Mouse (Mus musculus): ENCODE measurements around the gene Sdhc. TPM values are rescaled to one million over a fixed set of nuclear protein-coding genes. Genes with fewer than 3 reads are reported as not detected.
A peak's percentile ranks its signal among the peaks of the same experiment; 100 is the strongest.
"Not testable (repeated sequence)": the region's sequence is repeated elsewhere in the genome, so short reads cannot be mapped to it uniquely, and the experiment has no call there.

Sdhc gene
- polyA plus RNA-seq, 1 experiment from 2014 or later: 258 TPM

GRCm38 (mm10) chr1:171162526-171162925 lies 12.1 kb upstream of the Sdhc start:
- ATAC-seq (ENCODE audit: insufficient read depth, low FRiP score, low read depth): no peak
- Histone ChIP-seq H3K4me3 (replicated peaks) (no peak overlapping the region), H3K4me2 (no peak overlapping the region), H3K4me1 (peaks cover 9% of the 10 kb centered on the region; the same call in 1 of the 2 replicates), H3K27ac (no peak overlapping the region), H3K9me3 (no peaks in the 10 kb centered on the region), H3K27me3 (replicated peaks) (0 out of 2 replicates have a peak, but pooled peaks cover 7% of the 10 kb centered on the region), H3K36me3 (no peaks in the 10 kb centered on the region), H3K9ac (no peak overlapping the region)
- 82% methylated on average over 3 of the region's 3 CpGs for WGBS

DNA sequence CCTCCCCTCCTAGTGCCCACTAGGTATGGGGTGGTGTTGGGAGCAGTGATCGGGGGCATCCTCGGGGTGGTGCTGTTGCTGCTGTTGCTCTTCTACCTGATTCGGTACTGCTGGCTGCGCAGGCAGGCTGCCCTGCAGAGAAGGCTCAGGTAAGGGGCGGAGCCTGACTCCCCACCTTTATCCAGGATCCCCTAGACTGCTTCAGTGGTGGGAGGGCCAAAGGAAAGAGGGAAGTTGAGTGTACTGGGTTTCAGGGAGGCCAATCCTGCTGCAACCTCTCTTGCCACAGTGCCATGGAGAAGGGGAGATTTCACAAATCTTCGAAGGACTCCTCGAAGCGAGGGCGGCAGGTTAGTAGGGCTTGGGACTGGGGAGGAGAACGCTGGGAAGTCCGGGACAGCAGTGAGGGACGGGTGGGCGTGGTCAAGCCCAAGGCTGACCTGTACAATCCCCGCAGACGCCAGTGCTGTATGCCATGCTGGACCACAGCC lies 9.1 kb upstream of the Sdhc start:
- Histone ChIP-seq H3K4me1 (peaks cover 9% of the 10 kb centered on the region; the same call in 1 of the 2 replicates), H3K4me2 (peak overlapping the region; percentile 50), H3K27ac (no peak overlapping the region), H3K4me3 (replicated peaks) (peak overlapping the region; percentile 26), H3K27me3 (replicated peaks) (0 out of 2 replicates have a peak, but pooled peaks cover 7% of the 10 kb centered on the region), H3K9ac (no peak overlapping the region), H3K9me3 (no peaks in the 10 kb centered on the region), H3K36me3 (no peaks in the 10 kb centered on the region)
- peak; percentile 85 for ATAC-seq (ENCODE audit: insufficient read depth, low FRiP score, low read depth)
- 5% methylated on average over 15 of the region's 15 CpGs for WGBS

- no peak overlapping the region for H3K4me3 ChIP-seq (replicated peaks)
- no peaks in the 10 kb centered on the region for H3K9me3 ChIP-seq
- H3K36me3 ChIP-seq: no peaks in the 10 kb centered on the region
- H3K4me1 ChIP-seq: peaks cover 9% of the 10 kb centered on the region; the same call in 1 of the 2 replicates
- no peak overlapping the region for H3K4me2 ChIP-seq
- H3K27ac ChIP-seq: no peak overlapping the region
- H3K27me3 ChIP-seq (replicated peaks): 0 out of 2 replicates have a peak, but pooled peaks cover 7% of the 10 kb centered on the region
- ATAC-seq (ENCODE audit: insufficient read depth, low FRiP score, low read depth): no peak
- no peak overlapping the region for H3K9ac ChIP-seq
Measured at GRCm38 (mm10) chr1:171157965-171158364, 7.6 kb upstream of the Sdhc start.

DNA sequence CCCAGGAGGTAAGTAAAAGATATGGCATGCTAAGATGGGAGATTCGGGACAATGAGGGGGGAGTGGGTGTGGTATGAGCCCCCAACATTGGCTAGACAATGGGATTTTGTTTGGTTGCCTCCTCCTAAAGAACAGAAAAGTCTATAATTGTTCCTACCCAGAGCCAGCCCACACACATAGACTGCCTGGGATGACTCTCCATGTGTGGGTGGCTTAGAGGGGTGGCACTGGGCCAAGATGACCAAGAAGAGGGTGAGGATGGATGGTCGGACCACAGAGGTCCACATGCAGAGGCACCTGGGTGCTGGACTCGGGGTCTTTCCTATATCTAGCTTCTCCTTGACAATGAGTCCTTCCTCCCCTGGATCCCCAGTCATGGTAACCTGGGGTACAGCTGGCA lies 6.2 kb upstream of the Sdhc start:
- no peak overlapping the region for H3K9ac ChIP-seq
- H3K4me3 ChIP-seq (replicated peaks): no peak overlapping the region
- 71% methylated on average over 3 of the region's 3 CpGs for WGBS
- no peak overlapping the region for H3K27ac ChIP-seq
- 0 out of 2 replicates have a peak, but pooled peaks cover 7% of the 10 kb centered on the region for H3K27me3 ChIP-seq (replicated peaks)
- no peaks in the 10 kb centered on the region for H3K9me3 ChIP-seq
- ATAC-seq (ENCODE audit: insufficient read depth, low FRiP score, low read depth): no peak
- H3K36me3 ChIP-seq: no peaks in the 10 kb centered on the region
- no peak overlapping the region for H3K4me2 ChIP-seq
- H3K4me1 ChIP-seq: peaks cover 9% of the 10 kb centered on the region; the same call in 1 of the 2 replicates

DNA sequence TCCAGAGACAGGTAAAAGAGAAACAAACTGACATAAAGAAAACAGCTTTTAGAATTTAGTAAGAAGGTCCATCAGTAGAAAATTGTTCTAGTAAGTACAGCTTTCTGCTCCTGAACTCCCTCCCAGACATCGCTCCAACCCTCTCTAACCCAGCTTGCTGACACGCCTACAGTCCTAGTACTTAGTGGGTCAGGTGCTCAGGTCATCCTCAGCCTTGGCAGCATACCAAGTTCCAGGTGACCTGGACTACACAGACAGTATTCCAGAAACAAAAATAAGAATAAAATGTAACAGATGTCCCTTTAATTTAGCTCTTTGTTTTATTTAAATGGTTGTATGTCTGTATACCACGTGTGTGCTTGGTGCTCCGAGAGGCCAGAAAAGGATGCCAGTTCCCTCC lies 1.6 kb upstream of the Sdhc start:
- peaks cover 14% of the 10 kb centered on the region; the same call in 1 of the 2 replicates for H3K4me1 ChIP-seq
- no peak overlapping the region for H3K4me2 ChIP-seq
- no peaks in the 10 kb centered on the region for H3K36me3 ChIP-seq
- H3K9ac ChIP-seq: no peak overlapping the region
- H3K27ac ChIP-seq: no peak overlapping the region
- H3K27me3 ChIP-seq (replicated peaks): no peaks in the 10 kb centered on the region
- WGBS: 79% methylated on average over 4 of the region's 4 CpGs
- H3K4me3 ChIP-seq (replicated peaks): no peak overlapping the region
- no peak for ATAC-seq (ENCODE audit: insufficient read depth, low FRiP score, low read depth)
- no peaks in the 10 kb centered on the region for H3K9me3 ChIP-seq

- peak overlapping the region; percentile 99 for H3K4me3 ChIP-seq (replicated peaks)
- H3K4me2 ChIP-seq: peak overlapping the region; percentile 84
- no peak for ATAC-seq (ENCODE audit: insufficient read depth, low FRiP score, low read depth)
- 4% methylated on average over 18 of the region's 18 CpGs for WGBS
- no peaks in the 10 kb centered on the region for H3K27me3 ChIP-seq (replicated peaks)
- peak overlapping the region; percentile 26; the same call in 1 of the 2 replicates for H3K27ac ChIP-seq
- no peaks in the 10 kb centered on the region for H3K9me3 ChIP-seq
- no peaks in the 10 kb centered on the region for H3K36me3 ChIP-seq
- peak overlapping the region; percentile 18; the same call in 1 of the 2 replicates for H3K9ac ChIP-seq
- peaks cover 14% of the 10 kb centered on the region; the same call in 1 of the 2 replicates for H3K4me1 ChIP-seq
Measured at GRCm38 (mm10) chr1:171150838-171151391, 512 bp upstream of the Sdhc start.

DNA sequence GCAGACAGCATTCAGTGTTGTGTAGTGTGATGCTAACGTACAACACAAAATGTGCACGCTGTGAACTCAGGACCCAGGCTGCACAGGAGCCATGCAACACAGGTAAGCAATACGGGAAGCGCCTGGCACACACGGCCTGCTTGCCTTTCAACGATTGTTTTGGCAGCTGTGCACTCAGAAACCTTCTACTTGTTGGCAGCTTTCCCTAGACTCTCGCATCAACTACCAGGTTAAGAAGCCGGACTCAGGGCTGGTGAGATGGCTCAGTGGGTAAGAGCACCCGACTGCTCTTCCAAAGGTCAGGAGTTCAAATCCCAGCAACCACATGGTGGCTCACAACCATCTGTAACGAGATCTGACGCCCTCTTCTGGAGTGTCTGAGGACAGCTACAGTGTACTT lies 7.4 kb downstream of the Sdhc start:
- not testable (repeated sequence) for H3K27me3 ChIP-seq (replicated peaks); H3K27ac ChIP-seq; ATAC-seq (ENCODE audit: insufficient read depth, low FRiP score, low read depth); H3K4me1 ChIP-seq; H3K4me3 ChIP-seq (replicated peaks); H3K9ac ChIP-seq; H3K9me3 ChIP-seq; H3K4me2 ChIP-seq
- 76% methylated on average over 11 of the region's 11 CpGs for WGBS
- peaks cover 23% of the 10 kb centered on the region for H3K36me3 ChIP-seq

DNA sequence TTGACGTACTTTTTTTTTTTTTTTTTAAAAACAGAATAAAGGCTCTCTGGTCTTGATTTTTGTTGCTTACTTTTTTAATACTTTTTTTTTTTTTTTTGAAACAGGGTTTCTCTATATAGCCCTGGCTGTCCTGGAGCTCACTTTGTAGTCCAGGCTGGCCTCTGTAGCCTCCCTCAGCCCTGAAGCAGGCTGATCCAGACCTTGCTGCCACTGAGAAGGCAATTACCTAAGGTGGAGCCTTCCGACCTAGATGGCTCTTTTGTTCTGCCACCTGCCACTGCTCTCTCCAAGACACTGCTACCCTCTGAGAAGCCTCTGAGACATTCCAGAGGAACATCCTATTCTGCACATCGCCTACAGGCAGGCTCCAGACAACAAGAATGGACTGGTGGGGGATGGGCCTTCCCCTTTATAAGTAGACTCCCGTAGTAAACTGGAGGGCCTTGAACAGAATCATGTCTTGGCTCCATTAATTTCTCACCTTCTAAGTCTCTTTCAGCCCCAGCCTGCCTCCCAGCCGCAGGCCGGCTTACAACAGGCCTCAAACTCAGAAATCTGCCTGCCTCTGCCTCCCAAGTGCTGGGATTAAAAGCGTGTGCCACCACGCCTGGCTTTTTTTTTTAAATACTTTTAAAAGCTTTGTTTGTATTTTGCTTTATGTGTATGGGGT lies 12.8 kb downstream of the Sdhc start:
- H3K4me2 ChIP-seq; H3K4me1 ChIP-seq; ATAC-seq (ENCODE audit: insufficient read depth, low FRiP score, low read depth); H3K9me3 ChIP-seq; H3K27ac ChIP-seq; H3K4me3 ChIP-seq (replicated peaks); H3K9ac ChIP-seq; H3K27me3 ChIP-seq (replicated peaks): not testable (repeated sequence)
- H3K36me3 ChIP-seq: peaks cover 33% of the 10 kb centered on the region
- WGBS: 88% methylated on average over 8 of the region's 8 CpGs

- H3K27me3 ChIP-seq (replicated peaks): no peaks in the 10 kb centered on the region
- WGBS: 96% methylated on average over 2 of the region's 2 CpGs
- no peak overlapping the region for H3K4me3 ChIP-seq (replicated peaks)
- peaks cover 19% of the 10 kb centered on the region for H3K36me3 ChIP-seq
- no peaks in the 10 kb centered on the region for H3K4me1 ChIP-seq
- ATAC-seq (ENCODE audit: insufficient read depth, low FRiP score, low read depth): no peak
- H3K4me2 ChIP-seq: no peak overlapping the region
- H3K9me3 ChIP-seq: no peaks in the 10 kb centered on the region
- no peak overlapping the region for H3K9ac ChIP-seq
- H3K27ac ChIP-seq: no peak overlapping the region
Measured at GRCm38 (mm10) chr1:171135600-171135999, 14.8 kb downstream of the Sdhc start.

DNA sequence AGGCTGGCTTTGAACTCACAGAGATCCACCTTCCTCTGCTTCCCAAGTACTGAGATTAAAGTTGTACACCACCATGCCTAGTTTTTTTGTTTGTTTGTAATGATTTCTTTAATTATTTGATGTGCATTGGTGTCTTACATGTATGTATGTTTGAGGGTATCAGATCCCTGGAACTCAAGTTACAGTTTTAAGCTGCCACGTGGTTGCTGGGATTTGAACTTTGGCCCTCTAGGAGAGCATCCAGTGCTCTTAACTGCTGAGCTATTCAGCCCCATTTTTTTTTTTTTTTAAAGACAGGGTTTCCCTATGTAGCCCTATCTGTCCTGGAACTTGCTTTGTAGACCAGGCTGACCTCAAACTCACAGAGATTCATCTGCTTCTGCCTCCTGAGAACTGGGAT lies 19.4 kb downstream of the Sdhc start:
- 80% methylated on average over 1 of the region's 1 CpGs for WGBS
- no peak overlapping the region for H3K9ac ChIP-seq

DNA sequence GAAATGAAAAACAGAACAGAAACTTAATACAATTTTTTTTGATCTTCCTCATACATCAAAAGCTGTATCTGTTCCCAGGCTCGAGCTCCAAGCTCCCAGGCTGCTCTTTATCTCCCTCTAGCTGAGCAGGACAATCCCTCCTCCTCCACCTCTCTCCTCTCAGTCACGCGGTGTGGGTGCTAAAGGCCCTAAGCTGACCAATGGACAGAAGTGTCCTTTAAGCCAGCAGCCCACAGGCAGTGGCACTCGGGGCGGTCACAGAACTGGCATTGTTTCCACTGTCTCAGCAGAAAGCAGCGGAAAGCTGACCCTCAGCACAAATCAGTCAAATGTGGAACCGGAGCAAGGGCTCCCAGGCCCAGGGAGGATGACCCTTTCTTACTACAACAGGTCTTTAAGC lies 21.2 kb downstream of the Sdhc start:
- Histone ChIP-seq H3K4me1 (no peaks in the 10 kb centered on the region), H3K27me3 (replicated peaks) (no peaks in the 10 kb centered on the region), H3K9me3 (no peaks in the 10 kb centered on the region), H3K27ac (no peak overlapping the region), H3K4me3 (replicated peaks) (no peak overlapping the region), H3K4me2 (no peak overlapping the region), H3K9ac (no peak overlapping the region), H3K36me3 (peaks cover 11% of the 10 kb centered on the region)
- WGBS: 68% methylated on average over 7 of the region's 7 CpGs
- no peak for ATAC-seq (ENCODE audit: insufficient read depth, low FRiP score, low read depth)

More for the DNA sequence above, 19.4 kb downstream of the Sdhc start:
- Histone ChIP-seq H3K27me3 (replicated peaks) (no peaks in the 10 kb centered on the region), H3K4me3 (replicated peaks) (no peak overlapping the region), H3K27ac (no peak overlapping the region), H3K4me2 (no peak overlapping the region), H3K9me3 (no peaks in the 10 kb centered on the region), H3K36me3 (peaks cover 15% of the 10 kb centered on the region), H3K4me1 (no peaks in the 10 kb centered on the region)
- no peak for ATAC-seq (ENCODE audit: insufficient read depth, low FRiP score, low read depth)

GRCm38 (mm10) chr1:171124398-171124797 lies 26.0 kb downstream of the Sdhc start:
- Histone ChIP-seq H3K27ac (no peak overlapping the region), H3K27me3 (replicated peaks) (no peaks in the 10 kb centered on the region), H3K36me3 (peaks cover 3% of the 10 kb centered on the region; the same call in 1 of the 2 replicates), H3K9me3 (no peaks in the 10 kb centered on the region), H3K4me3 (replicated peaks) (no peak overlapping the region), H3K4me2 (no peak overlapping the region), H3K4me1 (0 out of 2 replicates have a peak, but pooled peaks cover 3% of the 10 kb centered on the region), H3K9ac (no peak overlapping the region)
- WGBS: 66% methylated on average over 5 of the region's 5 CpGs
- peak; percentile 74; the same call in 1 of the 2 replicates for ATAC-seq (ENCODE audit: insufficient read depth, low FRiP score, low read depth)
